Mouse (Mus musculus): ENCODE data around the gene Kcnj3. TPM values are rescaled to one million over a fixed set of nuclear protein-coding genes. Genes with fewer than 3 reads are reported as not detected.

The Kcnj3 gene
- polyA plus RNA-seq (2017; shearing (Covaris generic)) = under 1 TPM in 1 of 2 experiments, not detected in 1; 0.09 TPM

GRCm38 (mm10) chr2:55435721-55436260, at the start of gene Kcnj3:
TSS of gene Kcnj3 (plus strand) at chr2:55435970.

